Mouse (Mus musculus): Measurements from ENCODE around the gene Morn4. TPM values are rescaled to one million over a fixed set of nuclear protein-coding genes. Genes with fewer than 3 reads are reported as not detected.

Morn4 gene
- 1.1 TPM for polyA plus RNA-seq (2014; fragmentation: Illumina TruSeq; extraction: RNeasy Lipid Tissue Mini Kit (QIAGEN cat#74804); ENCODE audit: low read depth, low replicate concordance)

GRCm38 (mm10) chr19:42086166-42086565 lies at the start of gene Morn4:
Morn4 (minus strand) TSS chr19:42086357.

GRCm38 (mm10) chr19:42128787-42129508 lies 42.8 kb upstream of the Morn4 start, which contains the start of gene Avpi1:
Avpi1 (minus strand) TSS chr19:42129059.

GRCm38 (mm10) chr19:42089748-42090595 lies 3.8 kb upstream of the Morn4 start, which contains the start of gene Pi4k2a:
Pi4k2a (plus strand) TSS chr19:42090470.

GRCm38 (mm10) chr19:42051948-42052347 lies 34.2 kb downstream of the Morn4 start, which contains the start of gene 4933411K16Rik:
4933411K16Rik (plus strand) TSS chr19:42052248.

GRCm38 (mm10) chr19:42045269-42046102 lies 40.7 kb downstream of the Morn4 start, which contains the start of gene Hoga1:
Hoga1 (plus strand) TSS chr19:42045610.

GRCm38 (mm10) chr19:42035456-42036248 lies 50.5 kb downstream of the Morn4 start, which contains the start of gene Ankrd2:
Ankrd2 (plus strand) TSS chr19:42036000.

Other genes with a start within 250 kb of the Morn4 start
- gene Frat2, start 238.2 kb downstream of the Morn4 start, polyA plus RNA-seq (2014; fragmentation: Illumina TruSeq; extraction: RNeasy Lipid Tissue Mini Kit (QIAGEN cat#74804); ENCODE audit: low read depth, low replicate concordance) = 0.73 TPM
- gene Rrp12, start 190.2 kb downstream of the Morn4 start, polyA plus RNA-seq (2014; fragmentation: Illumina TruSeq; extraction: RNeasy Lipid Tissue Mini Kit (QIAGEN cat#74804); ENCODE audit: low read depth, low replicate concordance) = 0.32 TPM
- gene Pgam1, start 174.4 kb downstream of the Morn4 start, polyA plus RNA-seq (2014; fragmentation: Illumina TruSeq; extraction: RNeasy Lipid Tissue Mini Kit (QIAGEN cat#74804); ENCODE audit: low read depth, low replicate concordance) = 398 TPM
- gene Exosc1, start 152.9 kb downstream of the Morn4 start, polyA plus RNA-seq (2014; fragmentation: Illumina TruSeq; extraction: RNeasy Lipid Tissue Mini Kit (QIAGEN cat#74804); ENCODE audit: low read depth, low replicate concordance) = 21.0 TPM
- 27.7 TPM for gene Zdhhc16, start 152.9 kb downstream of the Morn4 start, polyA plus RNA-seq (2014; fragmentation: Illumina TruSeq; extraction: RNeasy Lipid Tissue Mini Kit (QIAGEN cat#74804); ENCODE audit: low read depth, low replicate concordance)
- 8.0 TPM for gene Mms19, start 105.2 kb downstream of the Morn4 start, polyA plus RNA-seq (2014; fragmentation: Illumina TruSeq; extraction: RNeasy Lipid Tissue Mini Kit (QIAGEN cat#74804); ENCODE audit: low read depth, low replicate concordance)
- gene Ubtd1, start 104.6 kb downstream of the Morn4 start, polyA plus RNA-seq (2014; fragmentation: Illumina TruSeq; extraction: RNeasy Lipid Tissue Mini Kit (QIAGEN cat#74804); ENCODE audit: low read depth, low replicate concordance) = not detected
- gene Ankrd2, start 50.4 kb downstream of the Morn4 start, polyA plus RNA-seq (2014; fragmentation: Illumina TruSeq; extraction: RNeasy Lipid Tissue Mini Kit (QIAGEN cat#74804); ENCODE audit: low read depth, low replicate concordance) = not detected
- 61.7 TPM for gene Hoga1, start 40.7 kb downstream of the Morn4 start, polyA plus RNA-seq (2014; fragmentation: Illumina TruSeq; extraction: RNeasy Lipid Tissue Mini Kit (QIAGEN cat#74804); ENCODE audit: low read depth, low replicate concordance)
- not detected for gene 4933411K16Rik, start 34.1 kb downstream of the Morn4 start, polyA plus RNA-seq (2014; fragmentation: Illumina TruSeq; extraction: RNeasy Lipid Tissue Mini Kit (QIAGEN cat#74804); ENCODE audit: low read depth, low replicate concordance)
- gene Pi4k2a, start 4.1 kb upstream of the Morn4 start, polyA plus RNA-seq (2014; fragmentation: Illumina TruSeq; extraction: RNeasy Lipid Tissue Mini Kit (QIAGEN cat#74804); ENCODE audit: low read depth, low replicate concordance) = 8.7 TPM
- 1.2 TPM for gene Avpi1, start 42.7 kb upstream of the Morn4 start, polyA plus RNA-seq (2014; fragmentation: Illumina TruSeq; extraction: RNeasy Lipid Tissue Mini Kit (QIAGEN cat#74804); ENCODE audit: low read depth, low replicate concordance)
- 7.7 TPM for gene Marveld1, start 61.0 kb upstream of the Morn4 start, polyA plus RNA-seq (2014; fragmentation: Illumina TruSeq; extraction: RNeasy Lipid Tissue Mini Kit (QIAGEN cat#74804); ENCODE audit: low read depth, low replicate concordance)
- gene Zfyve27, start 77.6 kb upstream of the Morn4 start, polyA plus RNA-seq (2014; fragmentation: Illumina TruSeq; extraction: RNeasy Lipid Tissue Mini Kit (QIAGEN cat#74804); ENCODE audit: low read depth, low replicate concordance) = 3.9 TPM
- not detected for gene Sfrp5, start 115.9 kb upstream of the Morn4 start, polyA plus RNA-seq (2014; fragmentation: Illumina TruSeq; extraction: RNeasy Lipid Tissue Mini Kit (QIAGEN cat#74804); ENCODE audit: low read depth, low replicate concordance)
- gene Golga7b, start 161.2 kb upstream of the Morn4 start, polyA plus RNA-seq (2014; fragmentation: Illumina TruSeq; extraction: RNeasy Lipid Tissue Mini Kit (QIAGEN cat#74804); ENCODE audit: low read depth, low replicate concordance) = not detected

Data from kidney, adult 10 weeks (tissue).